Mouse (Mus musculus) cortical plate, adult 2 months (tissue): ENCODE results near the gene Oxld1.

Source experiments
- CTCF ChIP-seq: fragments of 200-500 bp; IDR thresholded peaks from 2 replicates; pipeline ENCODE4 v1.5.1; 2011; ENCODE audit warnings: mild to moderate bottlenecking, control low read depth, low read length; ENCODE audit not compliant: insufficient read depth; ENCODE audit errors: extremely low read depth
- POLR2A ChIP-seq: fragments of 200-500 bp; IDR thresholded peaks from 2 replicates; pipeline ENCODE4 v1.6.1; 2011; ENCODE audit warnings: mild to moderate bottlenecking, low read length, control low read depth; ENCODE audit not compliant: insufficient read depth; ENCODE audit errors: extremely low read depth

DNA sequence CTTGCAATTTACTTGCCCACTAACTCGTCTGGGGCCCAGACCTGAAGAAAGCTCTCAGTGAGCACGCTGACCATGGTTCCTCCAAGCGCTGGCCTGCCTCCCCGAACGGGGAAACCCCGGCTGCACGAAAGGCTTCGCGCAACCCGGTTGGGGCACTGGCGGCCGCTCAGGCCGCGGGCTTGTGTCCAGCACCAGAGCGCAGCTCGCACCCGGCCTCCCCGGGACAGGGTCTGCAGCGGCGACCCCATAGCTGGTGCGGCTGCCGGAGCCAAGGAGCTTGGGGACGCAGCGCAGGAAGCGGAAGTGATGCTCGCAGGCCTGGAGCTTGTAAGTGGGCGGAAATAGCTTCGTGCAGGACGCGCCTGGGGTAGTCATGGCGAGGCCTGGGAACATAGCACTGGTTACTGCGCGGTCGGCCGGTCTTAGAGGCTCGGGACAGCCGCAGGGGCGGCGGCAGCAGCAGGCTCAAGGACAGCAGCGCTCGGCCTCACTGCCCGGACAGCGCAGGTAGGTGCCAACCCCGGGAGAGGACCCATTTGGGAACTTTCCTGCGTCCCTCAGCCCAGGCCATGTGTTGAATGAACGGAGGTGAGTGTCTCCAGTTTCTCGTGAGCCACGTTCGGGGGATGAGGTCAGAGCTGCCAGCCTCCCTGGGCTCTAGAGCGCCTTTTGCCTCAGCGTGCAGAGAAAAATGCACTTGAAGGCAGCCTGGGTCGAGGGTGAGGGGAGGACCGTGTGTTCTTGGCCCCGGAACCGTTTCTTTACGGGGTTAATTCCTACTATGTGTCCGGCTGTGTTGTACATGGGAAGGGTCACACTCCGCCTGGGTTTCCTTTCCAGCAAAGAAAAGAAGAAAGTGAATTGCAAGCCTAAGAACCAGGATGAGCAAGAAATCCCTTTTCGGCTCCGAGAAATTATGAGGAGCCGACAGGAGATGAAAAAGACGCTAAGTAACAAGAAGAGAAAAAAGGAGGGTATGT is at the start of gene Oxld1, which contains the start of gene Ccdc137:
- TF ChIP-seq CTCF (no peak), POLR2A (peak; percentile 87)
